Mouse (Mus musculus): ENCODE measurements at regions not wholly inside any gene's neighbourhood (a gene's known extent, or its start where the extent isn't known, plus 50 kb on each side); places are given as distances from the start of the nearest gene placed in this dataset.

- in situ Hi-C loops (cut with MboI; ENCODE audit: low sequenced_read_pairs) = no loop called here
These were observed 56.5 kb downstream of the Kctd12 start for GRCm38 (mm10) chr14:102925769-102926443.

GRCm38 (mm10) chr14:102924674-102925073, 57.8 kb downstream of the Kctd12 start:
- in situ Hi-C loops (cut with MboI; ENCODE audit: low sequenced_read_pairs) = no loop called here

- in situ Hi-C loops (cut with MboI; ENCODE audit: low sequenced_read_pairs) = no loop called here
These were observed 59.9 kb downstream of the Kctd12 start for GRCm38 (mm10) chr14:102922496-102922993.

GRCm38 (mm10) chr14:102920415-102920814, 62.0 kb downstream of the Kctd12 start:
- in situ Hi-C loops (cut with MboI; ENCODE audit: low sequenced_read_pairs) = no loop called here

- in situ Hi-C loops (cut with MboI; ENCODE audit: low sequenced_read_pairs) = no loop called here
These were observed 63.1 kb downstream of the Kctd12 start for GRCm38 (mm10) chr14:102919261-102919801.

GRCm38 (mm10) chr14:102917929-102918328, 64.5 kb downstream of the Kctd12 start:
- in situ Hi-C loops (cut with MboI; ENCODE audit: low sequenced_read_pairs) = no loop called here

GRCm38 (mm10) chr14:102915918-102916317, 66.5 kb downstream of the Kctd12 start:
- in situ Hi-C loops (cut with MboI; ENCODE audit: low sequenced_read_pairs) = no loop called here

- in situ Hi-C loops (cut with MboI; ENCODE audit: low sequenced_read_pairs) = no loop called here
These were observed 70.9 kb downstream of the Kctd12 start for GRCm38 (mm10) chr14:102911582-102911981.

GRCm38 (mm10) chr14:102908990-102909389, 73.4 kb downstream of the Kctd12 start:
- in situ Hi-C loops (cut with MboI; ENCODE audit: low sequenced_read_pairs) = no loop called here

GRCm38 (mm10) chr14:102907411-102908103, 74.9 kb downstream of the Kctd12 start:
- in situ Hi-C loops (cut with MboI; ENCODE audit: low sequenced_read_pairs) = no loop called here

- in situ Hi-C loops (cut with MboI; ENCODE audit: low sequenced_read_pairs) = no loop called here
These were observed 75.6 kb downstream of the Kctd12 start for GRCm38 (mm10) chr14:102906826-102907225.

- in situ Hi-C loops (cut with MboI; ENCODE audit: low sequenced_read_pairs) = no loop called here
These were observed 76.2 kb downstream of the Kctd12 start for GRCm38 (mm10) chr14:102906286-102906685.

GRCm38 (mm10) chr14:102902906-102903305, 79.5 kb downstream of the Kctd12 start:
- in situ Hi-C loops (cut with MboI; ENCODE audit: low sequenced_read_pairs) = no loop called here

- in situ Hi-C loops (cut with MboI; ENCODE audit: low sequenced_read_pairs) = no loop called here
These were observed 80.2 kb downstream of the Kctd12 start for GRCm38 (mm10) chr14:102902236-102902635.

GRCm38 (mm10) chr14:102898445-102898844, 84.0 kb downstream of the Kctd12 start:
- in situ Hi-C loops (cut with MboI; ENCODE audit: low sequenced_read_pairs) = no loop called here

GRCm38 (mm10) chr14:102897039-102897438, 85.4 kb downstream of the Kctd12 start:
- in situ Hi-C loops (cut with MboI; ENCODE audit: low sequenced_read_pairs) = no loop called here

GRCm38 (mm10) chr14:102896527-102896926, 85.9 kb downstream of the Kctd12 start:
- in situ Hi-C loops (cut with MboI; ENCODE audit: low sequenced_read_pairs) = no loop called here

- in situ Hi-C loops (cut with MboI; ENCODE audit: low sequenced_read_pairs) = no loop called here
These were observed 89.2 kb downstream of the Kctd12 start for GRCm38 (mm10) chr14:102893241-102893640.

- in situ Hi-C loops (cut with MboI; ENCODE audit: low sequenced_read_pairs) = no loop called here
These were observed 90.9 kb downstream of the Kctd12 start for GRCm38 (mm10) chr14:102891552-102891951.

- in situ Hi-C loops (cut with MboI; ENCODE audit: low sequenced_read_pairs) = no loop called here
These were observed 97.2 kb downstream of the Kctd12 start for GRCm38 (mm10) chr14:102885240-102885598.

- in situ Hi-C loops (cut with MboI; ENCODE audit: low sequenced_read_pairs) = no loop called here
These were observed 97.7 kb downstream of the Kctd12 start for GRCm38 (mm10) chr14:102884539-102885239.

Data from CH12F3 (cell line).